Mouse (Mus musculus) C2C12 (cell line): ENCODE measurements at regions not wholly inside any gene's neighbourhood (a gene's known extent, or its start where the extent isn't known, plus 50 kb on each side); places are given as distances from the start of the nearest gene placed in this dataset.

ENCODE experiments used
- H3K27me3 ChIP-seq: one replicate; pipeline ENCODE4 v1.6.1; 2011; ENCODE audit not compliant: control insufficient read depth, insufficient read depth, insufficient read length
- H3K36me3 ChIP-seq: one replicate; pipeline ENCODE4 v1.6.1; 2011; ENCODE audit not compliant: control insufficient read depth, insufficient read depth
- H3K4me3 ChIP-seq: one replicate; pipeline ENCODE4 v1.5.1; 2011; ENCODE audit warnings: mild to moderate bottlenecking, control low read depth; ENCODE audit not compliant: poor library complexity, insufficient read depth, severe bottlenecking
- H3K79me2 ChIP-seq: one replicate; pipeline ENCODE4 v1.6.1; 2011; ENCODE audit not compliant: control insufficient read depth, insufficient read depth
- H3K79me3 ChIP-seq: one replicate; pipeline ENCODE4 v1.6.1; 2011; ENCODE audit warnings: low read depth, control low read depth
- H3ac ChIP-seq: one replicate; pipeline ENCODE3; 2011; ENCODE audit warnings: low read depth; ENCODE audit not compliant: control insufficient read depth, insufficient read length
- CEBPB ChIP-seq: IDR thresholded peaks from one replicate; pipeline ENCODE4 v1.6.1; 2011; ENCODE audit warnings: low read depth, mild to moderate bottlenecking, control low read depth, moderate library complexity
- CTCF ChIP-seq: IDR thresholded peaks from one replicate; pipeline ENCODE4 v1.5.1; 2011; ENCODE audit not compliant: control insufficient read depth, insufficient read depth, insufficient read length
- FOSL1 ChIP-seq: IDR thresholded peaks from one replicate; pipeline ENCODE4 v1.8.0; 2011; ENCODE audit warnings: mild to moderate bottlenecking, low read length; ENCODE audit not compliant: poor library complexity, insufficient read depth, severe bottlenecking
- MAX ChIP-seq: IDR thresholded peaks from one replicate; pipeline ENCODE4 v1.6.1; 2011; ENCODE audit warnings: mild to moderate bottlenecking, control low read depth
- MYOD1 ChIP-seq: IDR thresholded peaks from one replicate; pipeline ENCODE4 v1.6.1; 2011; ENCODE audit warnings: low read depth; ENCODE audit not compliant: control insufficient read depth, insufficient read length
- MYOG ChIP-seq: IDR thresholded peaks from one replicate; pipeline ENCODE4 v1.6.1; 2011; ENCODE audit not compliant: control insufficient read depth, insufficient read length; ENCODE audit errors: extremely low read depth
- USF1 ChIP-seq: IDR thresholded peaks from one replicate; pipeline ENCODE4 v1.6.1; 2011; ENCODE audit warnings: low read depth, mild to moderate bottlenecking, control low read depth, moderate library complexity

GRCm38 (mm10) chr14:46706462-46706861 lies 53.9 kb upstream of the Cdkn3 start:
- Histone ChIP-seq H3K79me2 (no peaks in the 10 kb centered on the region), H3K4me3 (no peak overlapping the region), H3K36me3 (no peaks in the 10 kb centered on the region), H3K27me3 (no peaks in the 10 kb centered on the region), H3ac (no peak overlapping the region), H3K79me3 (no peaks in the 10 kb centered on the region)
- TF ChIP-seq USF1 (no peak), CEBPB (no peak), MAX (no peak), FOSL1 (no peak), CTCF (no peak), MYOD1 (no peak), MYOG (no peak)

GRCm38 (mm10) chr14:46704316-46704751 lies 56.0 kb upstream of the Cdkn3 start:
- Histone ChIP-seq H3K79me2 (no peaks in the 10 kb centered on the region), H3K27me3 (no peaks in the 10 kb centered on the region)

GRCm38 (mm10) chr14:46702669-46703435 lies 57.5 kb upstream of the Cdkn3 start:
- Histone ChIP-seq H3K36me3 (no peaks in the 10 kb centered on the region), H3K79me3 (no peaks in the 10 kb centered on the region), H3ac (no peak overlapping the region), H3K27me3 (no peaks in the 10 kb centered on the region), H3K4me3 (no peak overlapping the region), H3K79me2 (no peaks in the 10 kb centered on the region)
- peak; percentile 42 for TF ChIP-seq CTCF
- no peak for TF ChIP-seq MYOG

More at GRCm38 (mm10) chr14:46704316-46704751, 56.0 kb upstream of the Cdkn3 start:
- Histone ChIP-seq H3ac (no peak overlapping the region), H3K36me3 (no peaks in the 10 kb centered on the region), H3K4me3 (no peak overlapping the region), H3K79me3 (no peaks in the 10 kb centered on the region)
- peak; percentile 89 for TF ChIP-seq CEBPB
- no peak for TF ChIP-seq CTCF

GRCm38 (mm10) chr14:46692571-46692970 lies 67.8 kb upstream of the Cdkn3 start:
- no peaks in the 10 kb centered on the region for H3K27me3 ChIP-seq
- H3K79me2 ChIP-seq, result no peaks in the 10 kb centered on the region
- H3K79me3 ChIP-seq, result no peaks in the 10 kb centered on the region
- no peak overlapping the region for H3ac ChIP-seq
- TF ChIP-seq MYOG (no peak), FOSL1 (no peak), USF1 (no peak), CEBPB (no peak), MYOD1 (no peak), CTCF (no peak), MAX (no peak)
- H3K4me3 ChIP-seq, result no peak overlapping the region
- H3K36me3 ChIP-seq, result no peaks in the 10 kb centered on the region

- Histone ChIP-seq H3K79me2 (no peaks in the 10 kb centered on the region), H3K27me3 (no peaks in the 10 kb centered on the region), H3K4me3 (no peak overlapping the region), H3K36me3 (no peaks in the 10 kb centered on the region), H3ac (no peak overlapping the region), H3K79me3 (no peaks in the 10 kb centered on the region)
- TF ChIP-seq FOSL1 (no peak), CEBPB (no peak), USF1 (no peak), MYOG (no peak), MAX (no peak), CTCF (no peak), MYOD1 (no peak)
These were observed 68.3 kb upstream of the Cdkn3 start for GRCm38 (mm10) chr14:46692067-46692466.

DNA sequence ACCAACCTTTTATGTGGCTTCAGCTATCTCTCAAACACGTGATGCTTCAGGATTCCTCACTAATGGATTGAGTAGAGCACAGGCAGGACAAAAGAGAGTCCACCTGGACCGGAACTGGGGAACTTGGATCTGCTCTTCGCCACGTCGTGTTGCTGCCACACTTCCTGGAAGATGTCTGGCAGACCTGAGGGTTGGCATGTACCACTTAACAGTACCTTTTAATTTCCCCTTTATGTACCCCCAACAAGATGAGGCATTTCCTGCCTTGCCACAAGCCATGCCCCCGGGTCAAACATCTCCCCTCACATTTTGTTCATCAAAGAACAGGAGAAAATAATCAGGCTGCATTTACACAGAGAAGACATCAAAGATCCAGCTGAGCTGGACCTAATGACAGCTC lies 77.6 kb upstream of the Cdkn3 start:
- no peak overlapping the region for H3ac ChIP-seq
- no peaks in the 10 kb centered on the region for H3K36me3 ChIP-seq
- TF ChIP-seq MYOG (no peak), USF1 (no peak), MYOD1 (no peak), MAX (no peak)
- H3K4me3 ChIP-seq, result no peak overlapping the region
- H3K79me2 ChIP-seq, result no peaks in the 10 kb centered on the region
- no peaks in the 10 kb centered on the region for H3K27me3 ChIP-seq
- H3K79me3 ChIP-seq, result no peaks in the 10 kb centered on the region
